Mouse (Mus musculus) embryonic facial prominence, embryonic 14.5 days (tissue): Measurements from ENCODE around the gene Usp24. TPM values are rescaled to one million over a fixed set of nuclear protein-coding genes. Genes with fewer than 3 reads are reported as not detected.
"Not testable (repeated sequence)": the region's sequence is repeated elsewhere in the genome, so short reads cannot be mapped to it uniquely, and the experiment has no call there.

ENCODE experiments used
- ATAC-seq: fragments of 200-750 bp; cut with Nextera tagmentation; 2 replicates; pipeline ENCODE4 v1.8.0; 2017; ENCODE audit warnings: low read depth, moderate number of reproducible peaks, moderate TSS enrichment
- DNase-seq: peaks from one replicate; pipeline ENCODE4 v3.0.0-alpha.2; 2015; ENCODE audit warnings: low spot score
- H3K27ac ChIP-seq: fragments of 300-500 bp; sonication (generic); replicated peaks from 2 replicates; pipeline ENCODE4 v1.5.1; 2014; ENCODE audit warnings: low read depth, mild to moderate bottlenecking, low read length, moderate library complexity
- H3K27me3 ChIP-seq: fragments of 300-500 bp; sonication (generic); replicated peaks from 2 replicates; pipeline ENCODE4 v1.6.1; 2014; ENCODE audit warnings: low read length; ENCODE audit not compliant: control insufficient read depth, insufficient read depth
- H3K36me3 ChIP-seq: fragments of 300-500 bp; sonication (generic); 2 replicates; pipeline ENCODE4 v1.6.1; 2014; ENCODE audit warnings: low read length, mixed read lengths; ENCODE audit not compliant: control insufficient read depth, insufficient read depth
- H3K4me1 ChIP-seq: fragments of 300-500 bp; sonication (generic); 2 replicates; pipeline ENCODE4 v1.6.1; 2014; ENCODE audit warnings: antibody characterized with exemption, low read length; ENCODE audit not compliant: control insufficient read depth, insufficient read depth
- H3K4me2 ChIP-seq: fragments of 300-500 bp; sonication (generic); 2 replicates; pipeline ENCODE4 v1.6.1; 2014; ENCODE audit warnings: low read depth, mild to moderate bottlenecking, low read length, moderate library complexity, mixed read lengths
- H3K4me3 ChIP-seq: fragments of 300-500 bp; sonication (generic); 2 replicates; pipeline ENCODE4 v1.5.1; 2014; ENCODE audit warnings: low read depth, mild to moderate bottlenecking, low read length
- H3K9ac ChIP-seq: fragments of 300-500 bp; sonication (generic); 2 replicates; pipeline ENCODE4 v1.6.1; 2014; ENCODE audit warnings: low read depth, mild to moderate bottlenecking, low read length, moderate library complexity, mixed read lengths
- H3K9me3 ChIP-seq: fragments of 300-500 bp; sonication (generic); 2 replicates; pipeline ENCODE4 v1.6.1; 2016; ENCODE audit warnings: low read length; ENCODE audit not compliant: control insufficient read depth
- WGBS: fragments of 180-500 bp; shearing (Covaris S2); extraction: QIAGEN DNeasy Blood & Tissue Kit; methylation state at CpG from one replicate; pipeline ENCODE4 v1.1.7; 2014; 5-methylcytosine and 5-hydroxymethylcytosine counted together
- polyA plus RNA-seq: library from polyadenylated mRNA; unstranded; fragments of >200 nt; fragmentation: Nextera tagmentation; extraction: Ambion mirVana; gene quantifications from 2 replicates; pipeline ENCODE4 v1.2.1, GENCODE M21; 2014

Usp24 gene
- polyA plus RNA-seq, 1 experiment from 2014 or later = 10.7 TPM

DNA sequence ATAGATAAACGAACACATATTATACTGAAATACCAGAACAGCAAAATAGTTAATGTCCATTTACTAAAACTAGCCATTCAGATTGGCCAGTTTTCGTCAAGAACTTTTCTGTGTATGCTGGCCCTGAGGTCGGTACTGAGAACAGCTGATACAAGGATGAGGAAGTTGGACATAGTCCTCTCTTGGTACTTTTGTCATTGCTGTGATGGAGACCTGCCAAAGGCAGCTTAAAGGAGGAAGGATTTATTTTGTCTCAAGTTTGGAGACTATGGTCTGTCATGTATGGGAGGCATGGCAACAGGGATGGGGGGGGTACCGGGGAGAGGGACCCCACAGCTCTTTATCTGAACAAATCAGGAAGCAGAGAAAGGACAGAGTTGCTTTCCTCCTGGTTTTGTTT, 12.7 kb downstream of the Usp24 start:
- no peak for DNase-seq
- 96% methylated on average over 4 of the region's 4 CpGs for WGBS
- Histone ChIP-seq H3K9ac (no peak overlapping the region), H3K4me1 (no peaks in the 10 kb centered on the region), H3K27ac (no peak overlapping the region), H3K4me3 (no peak overlapping the region), H3K4me2 (no peak overlapping the region), H3K36me3 (no peaks in the 10 kb centered on the region), H3K27me3 (no peaks in the 10 kb centered on the region), H3K9me3 (no peaks in the 10 kb centered on the region)
- no peak for ATAC-seq

DNA sequence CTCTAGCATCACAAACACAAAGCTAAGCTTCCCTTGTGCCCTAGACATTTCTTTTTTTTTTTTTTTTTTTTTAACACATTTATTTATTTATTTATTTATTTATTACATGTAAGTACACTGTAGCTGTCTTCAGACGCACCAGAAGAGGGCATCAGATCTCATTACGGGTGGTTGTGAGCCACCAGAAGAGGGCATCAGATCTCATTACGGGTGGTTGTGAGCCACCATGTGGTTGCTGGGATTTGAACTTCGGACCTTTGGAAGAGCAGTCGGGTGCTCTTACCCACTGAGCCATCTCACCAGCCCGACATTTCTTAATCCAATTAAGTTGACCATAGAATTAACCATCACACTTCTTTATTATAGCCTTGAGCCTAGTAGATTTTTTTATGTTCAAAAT, 13.2 kb downstream of the Usp24 start:
- not testable (repeated sequence) for H3K4me2 ChIP-seq, H3K36me3 ChIP-seq, H3K4me3 ChIP-seq, ATAC-seq, H3K27me3 ChIP-seq, H3K9me3 ChIP-seq, H3K27ac ChIP-seq, DNase-seq, H3K9ac ChIP-seq, H3K4me1 ChIP-seq
- 90% methylated on average over 6 of the region's 6 CpGs for WGBS

DNA sequence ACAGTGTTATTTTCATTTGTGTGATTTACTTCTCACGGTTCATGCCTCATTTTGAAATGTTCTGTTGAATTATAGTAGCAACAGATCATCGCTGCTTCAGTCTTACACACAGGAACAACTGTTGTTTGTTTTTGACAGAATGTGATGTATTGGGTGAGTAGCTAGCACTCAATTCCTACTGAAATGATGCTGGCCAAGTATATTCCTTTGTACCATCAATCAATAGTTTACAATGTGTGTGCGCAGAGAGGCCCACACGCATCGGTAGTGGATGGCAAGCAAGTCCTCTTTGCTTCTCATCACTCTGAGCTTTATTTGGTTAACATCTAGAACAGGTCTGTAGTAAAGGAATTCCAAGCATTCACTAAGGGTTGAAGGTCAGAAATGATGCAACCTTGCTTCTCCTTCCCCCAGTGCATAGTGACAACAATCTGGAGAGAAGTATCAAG, 14.4 kb downstream of the Usp24 start:
- ATAC-seq = no peak

DNA sequence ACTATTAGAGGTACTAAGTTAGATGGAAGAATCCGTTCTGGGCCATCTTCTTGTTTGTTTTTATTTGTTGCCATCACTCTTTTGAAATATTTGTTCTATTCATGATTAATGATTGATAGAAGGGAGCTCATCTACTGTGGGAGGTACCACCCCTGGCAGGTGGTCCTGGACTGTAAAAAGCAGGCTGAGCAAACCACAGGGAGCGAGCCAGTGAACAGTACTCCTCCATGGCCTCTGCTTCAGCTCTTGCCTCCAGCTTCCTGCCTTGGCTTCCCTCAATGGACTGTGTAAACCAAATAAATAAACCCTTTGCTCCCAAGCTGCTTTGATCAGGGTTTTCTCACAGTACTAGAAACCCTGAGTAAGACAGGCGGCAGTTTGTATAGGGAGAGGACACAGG, 17.1 kb downstream of the Usp24 start:
- Histone ChIP-seq H3K4me2 (no peak overlapping the region), H3K9me3 (no peaks in the 10 kb centered on the region), H3K27me3 (no peaks in the 10 kb centered on the region), H3K36me3 (no peaks in the 10 kb centered on the region), H3K4me3 (no peak overlapping the region), H3K4me1 (no peaks in the 10 kb centered on the region), H3K9ac (no peak overlapping the region), H3K27ac (no peak overlapping the region)
- 89% methylated on average over 3 of the region's 3 CpGs for WGBS
- no peak for DNase-seq
- ATAC-seq = no peak

More for the DNA sequence above, 14.4 kb downstream of the Usp24 start:
- Histone ChIP-seq H3K9me3 (no peaks in the 10 kb centered on the region), H3K27ac (no peak overlapping the region), H3K4me1 (no peaks in the 10 kb centered on the region), H3K36me3 (no peaks in the 10 kb centered on the region), H3K4me2 (no peak overlapping the region), H3K4me3 (no peak overlapping the region), H3K9ac (no peak overlapping the region), H3K27me3 (no peaks in the 10 kb centered on the region)
- 69% methylated on average over 5 of the region's 5 CpGs for WGBS
- no peak for DNase-seq

DNA sequence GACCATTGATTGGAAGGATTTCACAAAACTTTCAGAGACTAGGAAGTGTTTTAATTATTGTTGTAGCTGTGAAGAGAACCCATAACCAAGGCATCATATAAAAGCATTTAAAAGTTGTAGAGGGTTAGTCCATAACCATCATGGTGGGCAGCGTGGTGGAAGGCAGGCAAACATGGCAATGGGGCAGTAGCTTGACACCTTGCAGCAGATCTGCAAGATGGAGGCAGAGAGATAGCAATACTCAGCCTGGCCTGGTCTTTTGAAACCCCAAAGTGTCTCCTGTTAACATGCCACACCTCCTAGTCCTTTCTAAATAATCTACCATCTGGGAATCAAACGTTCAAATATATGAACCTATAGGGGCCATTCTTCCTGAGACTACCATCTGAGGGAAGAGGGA, 17.6 kb downstream of the Usp24 start:
- WGBS = 82% methylated on average over 2 of the region's 2 CpGs
- Histone ChIP-seq H3K27ac (no peak overlapping the region), H3K9ac (no peak overlapping the region), H3K36me3 (no peaks in the 10 kb centered on the region), H3K4me3 (no peak overlapping the region), H3K9me3 (no peaks in the 10 kb centered on the region), H3K4me1 (no peaks in the 10 kb centered on the region), H3K4me2 (no peak overlapping the region), H3K27me3 (no peaks in the 10 kb centered on the region)
- no peak for ATAC-seq
- DNase-seq = no peak

DNA sequence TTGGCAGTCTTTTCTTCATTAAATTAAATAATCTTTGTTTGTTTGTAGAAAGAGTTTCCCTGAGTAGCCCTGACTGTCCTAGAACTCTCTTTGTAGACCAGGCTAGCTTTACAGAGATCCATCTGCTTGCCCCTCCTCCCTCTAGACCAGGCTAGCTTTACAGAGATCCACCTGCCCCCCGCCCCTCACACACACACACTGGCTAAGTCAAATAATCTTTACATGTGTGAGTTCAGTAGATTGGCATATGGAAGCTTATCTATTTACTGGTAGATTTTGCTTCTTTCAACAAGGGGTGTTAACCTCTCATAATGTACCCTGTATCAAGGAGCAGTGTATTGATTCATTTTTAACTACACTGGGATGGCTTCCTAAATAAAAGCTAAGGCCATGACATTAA, 19.8 kb downstream of the Usp24 start:
- H3K27me3 ChIP-seq = no peaks in the 10 kb centered on the region
- H3K36me3 ChIP-seq = 0 out of 2 replicates have a peak, but pooled peaks cover 1% of the 10 kb centered on the region
- DNase-seq = no peak
- no peak for ATAC-seq
- no peaks in the 10 kb centered on the region for H3K9me3 ChIP-seq
- no peak overlapping the region for H3K4me2 ChIP-seq
- no peaks in the 10 kb centered on the region for H3K4me1 ChIP-seq
- H3K4me3 ChIP-seq = no peak overlapping the region
- H3K27ac ChIP-seq = no peak overlapping the region
- H3K9ac ChIP-seq = no peak overlapping the region
- 100% methylated on average over 1 of the region's 1 CpGs for WGBS

DNA sequence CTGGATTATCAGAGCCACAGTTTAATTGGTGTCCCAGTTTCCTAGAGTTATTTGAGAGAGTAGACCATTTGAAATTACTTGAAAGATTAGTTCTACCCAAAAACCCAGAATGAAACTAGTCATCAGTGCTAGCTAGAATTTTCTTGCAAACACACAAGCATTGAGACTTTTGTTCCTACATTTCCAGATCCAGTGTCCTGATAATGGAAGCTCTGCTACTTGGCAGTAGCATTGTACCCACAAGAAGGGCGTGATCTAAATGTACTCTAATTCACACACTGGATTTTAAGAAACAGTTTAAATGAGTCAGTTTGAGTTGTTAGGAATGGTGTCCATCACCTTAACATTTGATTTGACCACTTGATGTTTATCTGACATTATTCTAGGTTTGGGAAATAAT, 31.7 kb downstream of the Usp24 start:
- Histone ChIP-seq H3K27me3 (no peaks in the 10 kb centered on the region), H3K9me3 (no peaks in the 10 kb centered on the region), H3K4me1 (no peaks in the 10 kb centered on the region), H3K9ac (no peak overlapping the region), H3K27ac (no peak overlapping the region), H3K4me3 (no peak overlapping the region), H3K4me2 (no peak overlapping the region), H3K36me3 (peaks cover 75% of the 10 kb centered on the region)
- no peak for ATAC-seq
- no peak for DNase-seq
- WGBS = 100% methylated on average over 1 of the region's 1 CpGs

DNA sequence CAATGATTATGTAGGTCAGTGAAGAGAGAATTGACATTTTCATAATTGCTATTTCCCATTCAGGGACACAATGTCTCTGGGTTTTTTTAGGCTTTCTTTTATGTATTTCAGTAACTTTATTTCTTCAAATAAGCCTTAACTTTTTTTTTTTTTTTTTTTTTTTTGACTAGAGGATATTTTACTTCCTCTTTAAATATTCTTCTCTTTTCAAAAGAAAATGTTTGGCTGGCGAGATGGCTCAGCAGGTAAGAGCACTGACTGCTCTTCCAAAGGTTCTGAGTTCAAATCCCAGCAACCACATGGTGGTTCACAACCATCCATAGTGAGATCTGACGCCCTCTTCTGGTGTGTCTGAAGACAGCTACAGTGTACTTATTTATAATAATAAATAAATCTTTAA, 39.0 kb downstream of the Usp24 start:
- not testable (repeated sequence) for H3K9me3 ChIP-seq, H3K9ac ChIP-seq, H3K27ac ChIP-seq, H3K4me2 ChIP-seq, H3K4me1 ChIP-seq, ATAC-seq, DNase-seq, H3K4me3 ChIP-seq, H3K27me3 ChIP-seq
- WGBS = 84% methylated on average over 2 of the region's 2 CpGs
- peaks cover 72% of the 10 kb centered on the region for H3K36me3 ChIP-seq

DNA sequence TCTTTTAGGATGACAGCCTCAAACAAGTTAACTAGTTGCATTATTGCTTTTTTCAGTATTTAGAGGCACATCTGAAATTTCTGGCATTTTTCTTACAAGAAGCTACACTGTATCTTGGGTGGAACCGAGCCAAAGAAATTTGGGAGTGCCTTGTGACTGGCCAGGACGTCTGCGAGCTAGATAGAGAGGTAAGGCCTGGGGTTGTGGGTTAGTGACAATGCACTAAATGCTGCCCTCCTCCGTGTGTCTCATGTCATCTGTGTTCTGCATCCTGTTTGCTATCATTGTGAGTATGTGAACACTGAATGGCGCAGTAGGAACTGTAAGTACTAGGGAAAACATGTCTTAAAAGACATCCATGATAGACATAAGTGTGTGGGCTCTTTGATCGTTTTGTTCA, 54.0 kb downstream of the Usp24 start:
- 84% methylated on average over 6 of the region's 6 CpGs for WGBS
- H3K4me1 ChIP-seq = no peaks in the 10 kb centered on the region
- ATAC-seq = no peak
- H3K9ac ChIP-seq = no peak overlapping the region
- peaks cover 80% of the 10 kb centered on the region for H3K36me3 ChIP-seq
- no peak overlapping the region for H3K4me2 ChIP-seq
- H3K27me3 ChIP-seq = no peaks in the 10 kb centered on the region
- no peak overlapping the region for H3K27ac ChIP-seq
- DNase-seq = no peak
- H3K4me3 ChIP-seq = no peak overlapping the region
- no peaks in the 10 kb centered on the region for H3K9me3 ChIP-seq
